Mouse (Mus musculus): ENCODE measurements around the gene Cntnap2.

The Cntnap2 gene

DNA sequence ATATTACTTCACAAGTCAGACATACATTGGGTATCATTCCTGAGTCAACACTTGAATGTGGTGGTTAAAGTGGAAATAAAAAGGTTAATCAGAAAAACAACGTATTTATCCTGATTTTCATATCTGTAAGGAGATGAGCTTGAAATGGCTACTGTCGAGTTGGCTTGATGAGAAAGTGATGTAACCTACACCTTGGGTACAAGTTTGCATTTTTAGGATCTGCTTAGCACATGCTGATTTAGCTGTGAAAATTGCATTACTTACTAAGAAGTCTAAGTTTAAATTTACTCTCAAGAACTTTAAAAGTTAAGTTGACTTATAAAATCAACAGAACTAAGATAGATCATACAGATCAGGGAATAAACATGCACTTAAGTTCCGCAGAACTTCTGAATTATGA is 879.1 kb downstream of the Cntnap2 start:
- no peak for DNase-seq (ENCODE audit: low spot score)

DNA sequence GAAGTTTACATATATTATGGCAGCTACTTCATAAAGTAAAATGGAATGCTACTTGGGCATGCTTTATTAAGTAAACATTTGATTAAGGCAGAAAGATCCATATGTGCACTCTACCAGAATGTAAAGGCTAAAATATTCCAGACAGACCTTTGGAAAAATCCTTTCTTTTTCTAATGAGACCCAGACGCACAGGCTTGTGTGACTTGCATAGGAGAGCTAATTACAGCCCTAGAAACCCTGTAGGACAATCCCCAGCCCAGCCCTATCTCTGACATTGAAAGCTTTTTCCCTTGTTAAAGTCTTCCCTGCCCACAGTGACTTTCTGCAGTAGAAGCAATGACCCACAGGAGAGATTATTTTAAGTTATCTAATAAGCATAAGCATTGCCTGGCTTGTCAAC is 879.6 kb downstream of the Cntnap2 start:
- DNase-seq (ENCODE audit: low spot score): no peak

DNA sequence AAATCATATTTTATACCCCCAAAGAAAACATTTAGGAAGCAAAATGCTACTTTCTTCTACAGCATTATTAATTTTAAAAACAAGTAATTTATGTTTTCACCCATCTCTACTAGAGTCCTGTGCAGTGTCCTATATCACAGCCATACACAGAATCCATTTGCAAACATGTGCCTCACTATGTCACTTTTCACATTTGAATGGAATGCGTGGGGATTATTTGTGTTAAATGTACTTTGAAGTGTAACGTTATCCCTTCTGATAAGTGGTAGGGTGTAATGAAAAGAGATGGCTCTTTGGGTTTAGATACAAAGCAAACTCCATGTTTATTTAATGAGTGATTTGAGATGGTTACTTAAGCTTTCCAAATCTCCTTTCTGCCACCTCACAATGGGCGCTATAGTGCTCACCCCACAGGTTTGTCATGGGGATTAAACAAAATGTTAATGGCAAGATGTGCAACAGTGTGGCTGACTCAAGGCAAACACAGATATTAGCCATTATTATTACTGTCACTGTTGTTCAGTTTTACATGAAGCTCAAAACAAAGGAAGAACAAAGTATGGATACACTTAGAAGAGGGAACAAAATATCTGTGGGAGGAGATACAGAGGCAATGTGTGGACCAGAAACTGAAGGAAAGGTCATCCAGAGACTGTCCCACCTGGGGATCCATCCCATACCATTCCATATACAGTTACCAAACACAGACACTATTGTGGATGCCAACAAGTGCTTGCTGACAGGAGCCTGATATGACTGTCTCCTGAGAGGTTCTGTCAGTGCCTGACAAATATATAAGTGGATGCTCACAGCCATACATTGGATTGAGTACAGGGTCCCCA is 886.2 kb downstream of the Cntnap2 start:
- no peak for DNase-seq (ENCODE audit: low spot score)

DNA sequence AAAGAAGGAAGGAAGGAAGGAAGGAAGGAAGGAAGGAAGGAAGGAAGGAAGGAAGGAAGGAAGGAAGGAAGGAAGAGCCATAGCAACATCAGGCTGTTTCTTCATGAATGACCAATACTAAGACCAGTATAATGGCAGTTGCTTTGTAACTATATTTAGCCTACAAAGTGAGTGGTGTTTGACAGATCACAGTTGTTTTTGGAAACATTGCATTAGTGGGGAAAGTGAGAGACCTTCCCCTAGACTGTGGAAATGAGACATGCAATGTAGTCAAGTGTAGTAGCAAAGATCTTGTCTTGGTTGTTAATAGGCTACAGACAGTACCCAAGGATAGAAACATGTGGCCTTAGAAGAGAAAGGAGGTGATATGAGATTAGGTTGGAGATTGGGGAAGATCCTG is 895.6 kb downstream of the Cntnap2 start:
- DNase-seq (ENCODE audit: low spot score): no peak

DNA sequence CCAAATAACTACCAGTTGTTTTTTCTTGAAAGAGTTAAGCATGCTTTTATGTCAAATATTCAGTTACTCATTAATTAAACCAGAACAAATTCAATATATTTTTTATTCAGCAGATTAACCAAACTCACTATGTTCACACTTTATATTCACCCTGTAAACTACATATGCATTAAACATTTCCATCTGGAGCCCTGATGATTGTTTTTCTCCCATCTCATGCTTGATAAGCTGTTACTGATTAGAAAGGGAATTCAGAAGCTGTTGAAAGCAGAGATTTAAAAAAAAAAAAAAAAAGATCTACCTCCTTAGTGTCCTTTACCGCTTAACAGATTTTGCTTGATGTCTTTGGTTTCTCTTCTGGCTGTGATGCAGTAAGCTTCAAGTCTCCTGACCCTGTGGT is 905.3 kb downstream of the Cntnap2 start:
- no peak for DNase-seq (ENCODE audit: low spot score)

DNA sequence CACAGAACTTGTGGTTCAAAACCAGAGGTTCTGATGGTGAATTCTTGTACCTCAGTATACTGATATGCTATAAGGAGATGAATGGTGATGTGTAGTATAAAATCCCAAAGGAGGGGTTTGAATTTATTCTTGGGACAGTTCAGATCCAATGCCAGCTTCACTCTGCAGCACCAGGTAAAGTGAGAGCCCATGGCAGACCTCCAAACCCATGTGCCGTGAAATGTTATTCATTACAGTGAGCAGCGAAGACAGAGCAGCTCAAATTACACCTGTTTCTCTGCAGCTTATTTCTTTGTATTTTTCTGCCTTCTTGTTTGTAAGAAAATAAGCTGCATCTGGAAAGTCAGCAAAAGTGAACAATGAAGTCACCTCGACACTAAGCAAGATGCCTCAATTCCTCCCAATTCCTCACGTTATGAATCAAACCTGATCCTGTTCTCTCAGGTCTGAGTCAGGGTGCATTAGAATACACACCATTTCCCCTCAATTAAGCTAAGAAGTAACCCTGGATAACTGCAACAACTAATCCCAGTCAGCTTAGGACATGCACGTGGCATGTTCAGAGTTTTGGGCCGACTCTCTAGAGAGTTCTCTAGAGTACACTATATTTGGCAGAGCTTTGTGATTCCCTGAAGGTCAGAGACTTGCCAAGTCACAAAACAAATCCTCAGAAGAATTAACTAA is 915.5 kb downstream of the Cntnap2 start:
- DNase-seq (ENCODE audit: low spot score): no peak

DNA sequence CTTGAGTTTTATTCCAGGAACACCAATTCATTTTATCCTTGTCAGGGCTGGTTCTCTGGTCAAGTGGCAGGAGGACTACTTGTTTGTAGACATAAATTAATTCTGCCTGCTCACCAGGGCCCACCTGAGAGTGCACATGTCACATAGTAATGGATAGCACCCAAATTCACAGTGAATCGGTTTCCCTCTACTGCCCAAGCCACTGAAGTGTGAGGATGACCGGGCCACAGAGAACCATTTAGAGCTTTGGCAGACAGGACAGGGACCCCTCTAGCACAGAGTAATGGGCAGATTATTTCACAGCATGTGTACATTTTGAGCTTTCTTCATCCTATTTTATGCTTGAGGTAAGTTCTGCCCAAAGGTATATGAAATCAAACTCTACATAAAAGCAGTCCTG is 920.0 kb downstream of the Cntnap2 start:
- DNase-seq (ENCODE audit: low spot score): no peak

DNA sequence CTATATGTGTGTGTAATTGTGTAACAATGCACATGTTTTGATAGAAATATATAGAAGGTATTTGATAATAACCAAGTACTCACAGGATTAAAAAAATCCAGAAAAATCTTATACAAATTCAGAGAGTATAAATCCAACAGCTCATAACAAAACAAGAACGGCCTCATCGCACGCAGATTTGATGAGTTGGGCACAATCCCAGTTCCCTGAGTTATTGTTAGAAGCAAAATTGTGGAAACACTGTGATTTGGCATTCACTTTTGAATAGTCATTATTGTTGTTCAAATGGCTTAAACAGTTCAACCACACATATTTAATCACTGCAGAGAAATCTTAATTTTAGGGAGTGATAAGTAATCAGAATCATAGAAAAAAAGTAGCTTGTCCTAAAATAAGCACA is 928.9 kb downstream of the Cntnap2 start:
- DNase-seq (ENCODE audit: low spot score): no peak

DNA sequence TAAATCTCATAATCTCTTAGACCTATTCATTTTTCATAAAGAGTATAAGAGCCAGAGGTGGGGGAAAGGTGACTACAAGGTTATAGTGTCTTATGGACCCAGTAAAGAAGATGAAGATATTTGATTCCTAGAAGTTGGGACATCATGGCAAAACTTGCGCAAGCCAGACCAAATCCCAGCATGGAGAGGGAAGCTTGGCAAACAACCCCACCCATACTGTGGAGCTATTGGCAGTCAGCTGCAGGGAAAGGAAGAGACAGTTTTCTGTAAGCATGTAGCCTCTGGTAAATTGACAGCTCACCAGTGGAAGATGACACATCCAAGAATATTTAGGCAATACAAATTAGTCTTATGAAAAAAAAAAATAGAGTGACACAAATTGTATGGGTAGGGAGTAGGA is 931.9 kb downstream of the Cntnap2 start:
- DNase-seq (ENCODE audit: low spot score): no peak

DNA sequence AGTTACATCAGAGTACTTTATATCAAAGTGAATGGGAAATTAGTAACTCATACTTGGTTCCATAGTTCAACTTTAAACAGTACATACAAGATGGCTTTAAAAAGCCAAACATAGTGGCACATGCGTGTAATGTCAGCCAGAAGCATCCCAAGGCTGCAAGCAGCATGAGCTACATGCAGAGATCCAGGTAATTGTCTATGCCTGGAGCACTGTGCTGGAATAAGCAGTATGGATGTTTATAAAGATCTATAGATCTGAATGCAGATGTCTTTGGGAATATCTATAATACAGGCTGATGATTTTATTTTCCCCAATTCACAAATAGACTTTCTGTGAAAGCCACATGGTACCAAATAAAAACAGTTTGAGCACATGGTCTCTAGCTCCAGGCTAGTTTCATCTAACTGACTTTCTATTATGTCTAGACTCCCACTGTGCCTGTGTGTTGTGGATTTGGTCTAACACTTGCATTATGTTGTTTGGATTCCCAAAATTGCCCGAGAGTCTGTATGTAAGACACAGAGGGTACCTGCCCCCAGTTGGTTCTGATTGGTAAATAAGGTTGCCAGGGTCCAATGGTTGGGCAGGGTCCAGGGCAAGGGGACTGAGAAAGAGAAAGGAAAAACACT is 963.5 kb downstream of the Cntnap2 start:
- DNase-seq (ENCODE audit: low spot score): no peak

DNA sequence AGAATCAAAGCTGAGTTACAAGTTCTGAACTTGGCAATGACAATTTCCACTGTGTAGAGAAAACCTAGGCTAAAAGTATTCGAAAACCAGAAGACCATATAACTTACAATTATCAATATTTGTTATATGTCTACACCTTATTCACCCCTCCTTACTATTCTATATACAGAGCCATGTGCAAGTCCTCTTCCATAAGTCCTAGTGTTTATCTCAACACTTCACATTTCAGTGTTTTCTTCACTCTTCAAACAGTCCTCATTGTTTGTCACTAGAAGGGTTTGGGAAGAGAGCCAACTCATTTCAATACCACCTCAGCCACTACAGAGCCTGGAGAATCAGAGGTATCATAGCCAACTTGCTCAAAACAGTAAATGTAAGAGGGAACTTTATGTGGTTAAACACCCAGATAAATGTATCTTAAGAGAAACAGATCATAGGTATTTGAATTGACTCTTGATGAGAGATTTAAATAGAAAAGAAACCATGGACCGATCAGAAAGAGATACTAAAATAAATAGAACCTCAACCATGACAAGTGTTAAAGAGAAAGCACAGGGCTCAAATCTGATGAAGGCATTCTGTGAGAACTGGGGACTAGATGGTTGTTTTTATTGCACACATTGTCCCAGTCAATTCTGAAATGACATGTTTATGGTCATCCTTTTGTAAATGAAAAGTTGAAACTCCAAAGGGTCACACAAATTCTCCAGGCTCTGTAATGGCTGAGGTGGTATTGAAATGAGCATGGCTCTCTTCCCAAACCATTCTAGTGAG is 972.9 kb downstream of the Cntnap2 start:
- no peak for DNase-seq (ENCODE audit: low spot score)

DNA sequence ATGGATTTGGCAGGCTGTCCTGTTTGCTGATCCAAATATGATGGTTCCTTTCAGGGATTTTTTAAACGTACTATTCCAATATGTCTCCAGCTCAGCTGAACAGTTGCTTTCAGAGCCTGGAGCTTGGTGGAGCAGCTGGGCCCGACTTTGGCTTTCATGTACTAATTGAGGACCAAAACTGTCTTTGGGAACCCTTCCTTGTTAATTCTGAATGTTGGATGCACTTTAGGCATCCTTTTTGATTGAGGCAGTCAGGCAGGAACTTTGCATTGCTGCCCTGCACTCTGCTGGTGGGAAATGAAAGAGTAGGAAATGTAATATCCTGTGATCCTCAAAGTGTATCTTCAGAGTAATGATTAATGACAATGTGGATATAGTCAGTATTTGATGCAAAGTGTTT is 974.0 kb downstream of the Cntnap2 start:
- no peak for DNase-seq (ENCODE audit: low spot score)

DNA sequence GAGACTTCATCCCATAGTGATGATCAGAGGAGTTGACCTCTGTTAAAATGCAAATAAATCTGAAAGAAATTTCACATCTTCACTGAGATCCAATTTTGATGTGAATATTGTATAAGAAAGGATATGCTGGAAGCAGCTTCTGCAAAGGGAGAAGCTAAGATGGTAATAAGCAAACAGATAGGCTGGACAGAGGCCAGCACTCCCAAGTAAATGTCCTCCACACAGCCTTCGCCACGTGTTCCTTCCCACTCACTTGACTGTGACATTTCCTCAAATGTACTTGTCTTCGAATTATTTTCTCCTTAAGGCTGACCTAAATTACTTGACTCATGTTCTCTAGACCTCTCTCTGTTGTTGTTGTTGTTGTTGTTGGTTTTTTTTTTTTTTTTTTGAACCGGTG is 981.5 kb downstream of the Cntnap2 start:
- no peak for DNase-seq (ENCODE audit: low spot score)

DNA sequence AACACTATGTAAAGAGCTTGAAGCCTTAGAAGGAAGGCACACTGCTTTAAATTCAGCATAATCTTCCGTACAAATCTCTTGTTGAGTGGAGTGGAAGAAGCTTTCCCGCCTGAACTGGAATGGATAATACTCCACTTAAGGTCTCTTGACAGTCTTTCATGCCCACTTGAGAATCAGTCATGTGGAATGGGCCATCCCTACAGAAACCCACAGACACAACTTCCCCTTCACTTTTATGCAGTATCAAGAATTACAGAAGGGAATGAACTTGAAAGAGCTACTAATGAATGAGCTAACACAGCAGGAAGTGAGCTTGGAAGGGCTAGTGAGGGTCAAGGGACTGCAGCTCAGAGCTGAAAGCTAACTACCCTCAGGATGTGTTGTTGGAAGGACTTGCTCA is 1021.1 kb downstream of the Cntnap2 start:
- no peak for DNase-seq (ENCODE audit: low spot score)

DNA sequence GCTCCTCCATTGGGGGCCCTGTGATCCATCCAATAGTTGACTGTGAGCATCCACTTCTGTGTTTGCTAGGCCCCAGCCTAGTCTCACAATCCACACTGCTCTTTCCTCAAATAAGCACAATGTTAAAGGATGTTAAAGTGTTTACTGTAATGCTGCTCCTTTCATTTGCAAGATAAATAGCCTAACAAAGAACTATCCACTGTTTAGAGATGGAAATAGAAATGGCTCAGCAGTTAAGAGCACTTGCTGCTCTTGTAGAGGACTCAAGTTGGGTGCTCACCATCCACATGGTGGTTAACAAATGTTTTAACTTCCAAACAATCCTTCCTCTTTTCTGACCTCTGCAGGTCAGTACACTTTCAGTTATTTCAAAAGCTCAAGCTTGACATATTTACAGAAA is 1022.3 kb downstream of the Cntnap2 start:
- DNase-seq (ENCODE audit: low spot score): no peak

DNA sequence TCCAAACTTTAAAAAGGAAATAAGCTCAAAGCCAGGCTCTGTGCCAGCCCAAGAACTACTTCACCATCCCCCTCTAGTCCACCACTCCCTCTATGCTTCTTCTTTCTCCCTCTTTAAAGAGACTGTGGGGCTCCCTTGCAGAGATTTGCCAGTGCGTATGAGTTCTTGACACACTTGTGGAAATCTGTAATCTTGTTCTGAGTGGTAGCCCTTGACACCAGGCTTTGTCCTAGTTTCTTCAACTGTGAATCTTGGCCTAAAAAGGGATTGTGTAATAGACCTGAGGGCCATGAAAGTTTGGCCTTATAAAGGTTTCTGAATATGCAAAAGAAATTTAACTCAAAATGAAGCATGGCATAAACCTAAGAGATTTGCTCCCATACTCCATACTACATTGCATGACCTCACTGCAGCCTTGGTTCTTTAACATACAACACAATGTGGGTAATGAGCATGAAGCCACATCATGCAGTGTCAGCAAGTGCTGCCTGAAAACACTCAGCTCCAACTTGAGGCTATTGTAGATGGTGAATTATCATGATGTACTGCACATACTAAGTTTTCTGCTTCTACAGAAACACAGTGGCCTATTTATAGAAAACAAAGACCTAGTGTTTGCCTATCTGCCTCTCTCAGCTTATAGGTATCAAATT is 1084.2 kb downstream of the Cntnap2 start:
- DNase-seq (ENCODE audit: low spot score): no peak

DNA sequence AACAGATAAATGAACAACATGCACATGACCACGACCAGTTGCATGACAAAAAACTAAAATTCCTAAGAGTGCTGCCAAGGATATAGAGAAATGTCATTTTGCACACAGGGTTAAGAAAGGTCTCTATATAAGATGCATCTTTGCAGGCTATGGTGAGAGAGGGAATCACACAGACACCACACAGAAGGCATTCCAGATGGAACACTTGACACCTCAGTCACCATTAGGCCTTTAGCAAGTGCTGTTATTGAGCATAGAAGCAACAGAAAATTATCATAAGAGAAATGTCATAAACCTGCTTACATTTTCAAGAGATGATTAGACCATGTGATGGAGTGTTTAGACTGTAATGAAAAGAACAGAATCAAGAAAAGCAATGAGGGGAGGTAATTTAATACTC is 1107.7 kb downstream of the Cntnap2 start:
- DNase-seq (ENCODE audit: low spot score): no peak

DNA sequence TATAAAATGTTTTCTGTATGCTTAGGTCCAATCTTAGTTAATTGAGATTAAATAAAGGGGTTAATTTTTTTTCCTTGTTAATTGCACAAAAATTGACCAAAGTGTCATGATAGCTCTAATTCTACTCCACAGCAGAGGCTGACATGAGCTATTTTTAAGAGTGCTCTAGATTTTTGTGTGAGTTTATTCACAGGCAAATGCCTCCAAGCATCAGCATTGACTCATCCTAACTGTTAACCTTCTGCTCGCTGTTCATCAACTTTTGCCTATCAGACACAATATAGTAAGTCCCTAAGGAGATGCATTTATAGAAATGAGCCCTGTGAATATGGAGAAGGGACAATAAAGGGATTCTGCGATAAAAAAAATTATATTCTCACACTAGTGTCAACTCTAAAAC is 1138.1 kb downstream of the Cntnap2 start:
- no peak for DNase-seq (ENCODE audit: low spot score)

DNA sequence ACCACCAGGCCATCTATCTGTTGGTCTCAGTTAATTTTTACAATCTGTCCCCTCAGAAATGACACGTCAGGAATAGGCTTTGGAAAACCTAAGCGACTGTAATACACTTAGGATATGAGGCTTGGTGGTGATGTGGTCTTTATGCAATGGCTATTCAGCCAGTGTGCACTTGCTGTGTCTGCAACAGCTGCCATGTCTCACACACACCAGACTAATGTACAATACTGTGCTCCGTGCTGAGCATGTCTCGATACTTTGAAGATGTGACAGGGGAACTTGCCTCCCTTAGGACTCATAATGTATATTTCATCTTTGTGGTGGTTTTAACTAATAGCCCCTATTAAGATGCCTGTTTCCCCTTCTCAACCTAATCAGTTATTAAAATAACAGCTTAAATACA is 1142.7 kb downstream of the Cntnap2 start:
- DNase-seq (ENCODE audit: low spot score): no peak

DNA sequence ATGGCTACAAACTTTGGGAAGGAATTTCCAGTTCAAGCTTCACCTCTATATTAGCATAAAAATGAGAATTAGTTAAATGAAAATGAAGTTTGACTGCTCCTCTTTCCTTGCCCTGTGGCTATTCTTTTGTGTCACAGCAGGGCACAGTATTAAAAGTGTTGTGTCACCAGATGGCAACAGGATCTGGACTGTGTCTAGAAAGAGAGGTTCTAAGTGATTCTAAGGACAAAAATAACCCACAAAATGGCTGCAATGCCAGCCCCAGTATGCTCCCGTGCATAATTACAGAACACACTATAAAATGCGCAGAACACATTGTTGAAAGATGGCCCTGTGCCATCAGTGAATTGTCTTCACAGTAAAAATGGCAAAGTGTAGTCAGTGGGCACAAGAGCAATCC is 1146.4 kb downstream of the Cntnap2 start:
- no peak for DNase-seq (ENCODE audit: low spot score)

DNA sequence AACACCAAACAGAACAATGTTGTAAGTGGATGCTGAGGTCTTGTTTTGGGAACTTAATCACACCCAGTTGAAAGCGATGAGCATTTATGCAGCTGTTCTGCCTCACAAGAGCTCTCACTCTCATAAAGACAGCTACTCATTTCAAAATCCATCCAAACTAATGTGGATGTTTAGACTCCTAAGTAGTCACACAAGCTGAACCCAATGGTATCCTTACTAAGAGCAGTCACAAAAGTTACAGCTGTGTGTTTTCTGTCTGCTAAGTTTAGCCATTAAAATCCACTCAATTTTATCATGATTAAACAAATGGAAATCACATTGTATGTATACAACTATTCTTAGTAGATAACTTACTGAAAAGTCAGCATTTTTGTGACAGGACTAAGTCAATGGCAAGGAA is 1173.7 kb downstream of the Cntnap2 start:
- no peak for DNase-seq (ENCODE audit: low spot score)

DNA sequence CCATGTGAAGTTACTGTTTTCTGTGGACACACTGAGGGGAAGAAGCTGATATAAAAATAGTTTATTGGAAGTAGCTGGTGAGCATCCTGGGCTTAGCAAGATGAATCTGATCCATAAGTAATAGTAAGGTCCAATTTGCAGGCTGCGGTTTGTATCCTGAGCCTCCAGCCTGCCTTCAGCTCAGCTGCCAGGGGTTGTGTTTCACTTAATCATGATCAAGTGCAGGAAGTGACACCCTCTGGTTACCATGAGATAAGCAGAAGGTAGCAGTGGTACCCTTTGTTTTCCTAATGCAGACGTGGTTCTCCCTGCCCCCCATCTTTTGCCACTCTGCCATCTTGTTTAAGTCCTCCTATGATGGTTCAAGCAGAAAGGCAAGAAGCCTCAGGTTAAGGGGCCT is 1181.2 kb downstream of the Cntnap2 start:
- DNase-seq (ENCODE audit: low spot score): no peak
